Mouse (Mus musculus): ENCODE data around the gene Tgfbr2. TPM values are rescaled to one million over a fixed set of nuclear protein-coding genes. Genes with fewer than 3 reads are reported as not detected.
A peak's percentile ranks its signal among the peaks of the same experiment; 100 is the strongest.

Gene Tgfbr2
- polyA plus RNA-seq, 1 experiment from 2014 or later: 31.2 TPM

- H3K27ac ChIP-seq: no peak overlapping the region
- H3K4me1 ChIP-seq (replicated peaks; ENCODE audit: insufficient read depth, low read length): peaks cover 5% of the 10 kb centered on the region; the same call in 1 of the 2 replicates
- H3K27me3 ChIP-seq (ENCODE audit: insufficient read depth, low read length): no peaks in the 10 kb centered on the region
- H3K9ac ChIP-seq (ENCODE audit: low read depth, low read length): no peak overlapping the region
- H3K4me2 ChIP-seq (ENCODE audit: low read length): no peak overlapping the region
- no peak for TF ChIP-seq CTCF (IDR thresholded peaks at IDR 0.05; ENCODE audit: low read depth)
- no peak for DNase-seq (ENCODE audit: low spot score)
- no peak overlapping the region for H3K4me3 ChIP-seq (replicated peaks; ENCODE audit: low read depth, low read length)
- no peaks in the 10 kb centered on the region for H3K36me3 ChIP-seq (ENCODE audit: insufficient read depth, low read length)
- no peak for ATAC-seq (replicated peaks; ENCODE audit: low FRiP score, low read depth)
- WGBS: 87% methylated on average over 3 of the region's 3 CpGs
- H3K9me3 ChIP-seq (replicated peaks; ENCODE audit: low read length): no peaks in the 10 kb centered on the region
These were observed 3.0 kb upstream of the Tgfbr2 start for GRCm38 (mm10) chr9:116178151-116178550.

- H3K9me3 ChIP-seq (replicated peaks; ENCODE audit: low read length): no peaks in the 10 kb centered on the region
- H3K27me3 ChIP-seq (ENCODE audit: insufficient read depth, low read length): no peaks in the 10 kb centered on the region
- no peak for TF ChIP-seq CTCF (IDR thresholded peaks at IDR 0.05; ENCODE audit: low read depth)
- no peak overlapping the region for H3K9ac ChIP-seq (ENCODE audit: low read depth, low read length)
- DNase-seq (ENCODE audit: low spot score) (no peak), ATAC-seq (replicated peaks; ENCODE audit: low FRiP score, low read depth) (no peak)
- no peak overlapping the region for H3K27ac ChIP-seq
- H3K36me3 ChIP-seq (ENCODE audit: insufficient read depth, low read length): no peaks in the 10 kb centered on the region
- peaks cover 13% of the 10 kb centered on the region for H3K4me1 ChIP-seq (replicated peaks; ENCODE audit: insufficient read depth, low read length)
- no peak overlapping the region for H3K4me3 ChIP-seq (replicated peaks; ENCODE audit: low read depth, low read length)
- no peak overlapping the region for H3K4me2 ChIP-seq (ENCODE audit: low read length)
- 89% methylated on average over 9 of the region's 9 CpGs for WGBS
These were observed 1.9 kb upstream of the Tgfbr2 start for GRCm38 (mm10) chr9:116177108-116177507.

GRCm38 (mm10) chr9:116175488-116176115 is 442 bp upstream of the Tgfbr2 start:
- ATAC-seq (replicated peaks; ENCODE audit: low FRiP score, low read depth) (peak; percentile 70), DNase-seq (ENCODE audit: low spot score) (peak; percentile 65)
- peak overlapping the region; percentile 99 for H3K9ac ChIP-seq (ENCODE audit: low read depth, low read length)
- H3K4me1 ChIP-seq (replicated peaks; ENCODE audit: insufficient read depth, low read length): peaks cover 15% of the 10 kb centered on the region
- peak overlapping the region; percentile 72 for H3K4me2 ChIP-seq (ENCODE audit: low read length)
- peak overlapping the region; percentile 99 for H3K27ac ChIP-seq
- WGBS: 5% methylated on average over 16 of the region's 16 CpGs
- no peaks in the 10 kb centered on the region for H3K36me3 ChIP-seq (ENCODE audit: insufficient read depth, low read length)
- no peaks in the 10 kb centered on the region for H3K27me3 ChIP-seq (ENCODE audit: insufficient read depth, low read length)
- H3K9me3 ChIP-seq (replicated peaks; ENCODE audit: low read length): no peaks in the 10 kb centered on the region
- H3K4me3 ChIP-seq (replicated peaks; ENCODE audit: low read depth, low read length): peak overlapping the region; percentile 91
- no peak for TF ChIP-seq CTCF (IDR thresholded peaks at IDR 0.05; ENCODE audit: low read depth)

- H3K4me3 ChIP-seq (replicated peaks; ENCODE audit: low read depth, low read length): peak overlapping the region; percentile 91
- 27% methylated on average over 16 of the region's 16 CpGs for WGBS
- DNase-seq (ENCODE audit: low spot score): peak; percentile 71
- H3K9me3 ChIP-seq (replicated peaks; ENCODE audit: low read length): no peaks in the 10 kb centered on the region
- peaks cover 28% of the 10 kb centered on the region for H3K4me1 ChIP-seq (replicated peaks; ENCODE audit: insufficient read depth, low read length)
- no peaks in the 10 kb centered on the region for H3K27me3 ChIP-seq (ENCODE audit: insufficient read depth, low read length)
- peak overlapping the region; percentile 99 for H3K27ac ChIP-seq
- peak overlapping the region; percentile 99 for H3K9ac ChIP-seq (ENCODE audit: low read depth, low read length)
- H3K4me2 ChIP-seq (ENCODE audit: low read length): peak overlapping the region; percentile 72
- H3K36me3 ChIP-seq (ENCODE audit: insufficient read depth, low read length): no peaks in the 10 kb centered on the region
- no peak for TF ChIP-seq CTCF (IDR thresholded peaks at IDR 0.05; ENCODE audit: low read depth)
- ATAC-seq (replicated peaks; ENCODE audit: low FRiP score, low read depth): no peak
These were observed 1.5 kb downstream of the Tgfbr2 start for GRCm38 (mm10) chr9:116173473-116174170.

GRCm38 (mm10) chr9:116173059-116173458 is 2.1 kb downstream of the Tgfbr2 start:
- H3K27ac ChIP-seq: peak overlapping the region; percentile 99
- ATAC-seq (replicated peaks; ENCODE audit: low FRiP score, low read depth): no peak
- no peaks in the 10 kb centered on the region for H3K36me3 ChIP-seq (ENCODE audit: insufficient read depth, low read length)
- DNase-seq (ENCODE audit: low spot score): peak; percentile 34
- peak overlapping the region; percentile 91 for H3K4me3 ChIP-seq (replicated peaks; ENCODE audit: low read depth, low read length)
- H3K9ac ChIP-seq (ENCODE audit: low read depth, low read length): peak overlapping the region; percentile 99
- WGBS: 33% methylated on average over 6 of the region's 6 CpGs
- peak overlapping the region; percentile 72 for H3K4me2 ChIP-seq (ENCODE audit: low read length)
- no peak for TF ChIP-seq CTCF (IDR thresholded peaks at IDR 0.05; ENCODE audit: low read depth)
- H3K27me3 ChIP-seq (ENCODE audit: insufficient read depth, low read length): no peaks in the 10 kb centered on the region
- peaks cover 28% of the 10 kb centered on the region for H3K4me1 ChIP-seq (replicated peaks; ENCODE audit: insufficient read depth, low read length)
- no peaks in the 10 kb centered on the region for H3K9me3 ChIP-seq (replicated peaks; ENCODE audit: low read length)

- no peak overlapping the region for H3K4me3 ChIP-seq (replicated peaks; ENCODE audit: low read depth, low read length)
- no peaks in the 10 kb centered on the region for H3K27me3 ChIP-seq (ENCODE audit: insufficient read depth, low read length)
- no peak for TF ChIP-seq CTCF (IDR thresholded peaks at IDR 0.05; ENCODE audit: low read depth)
- H3K4me2 ChIP-seq (ENCODE audit: low read length): no peak overlapping the region
- DNase-seq (ENCODE audit: low spot score): no peak
- no peak overlapping the region for H3K27ac ChIP-seq
- no peak for ATAC-seq (replicated peaks; ENCODE audit: low FRiP score, low read depth)
- H3K9ac ChIP-seq (ENCODE audit: low read depth, low read length): no peak overlapping the region
- 46% methylated on average over 6 of the region's 6 CpGs for WGBS
- H3K9me3 ChIP-seq (replicated peaks; ENCODE audit: low read length): no peaks in the 10 kb centered on the region
- peaks cover 40% of the 10 kb centered on the region for H3K4me1 ChIP-seq (replicated peaks; ENCODE audit: insufficient read depth, low read length)
- no peaks in the 10 kb centered on the region for H3K36me3 ChIP-seq (ENCODE audit: insufficient read depth, low read length)
These were observed 6.1 kb downstream of the Tgfbr2 start for GRCm38 (mm10) chr9:116169067-116169466.

All from kidney, postnatal 0 days (tissue).